Mouse (Mus musculus): ENCODE results near the gene Gpatch8. TPM values are rescaled to one million over a fixed set of nuclear protein-coding genes. Genes with fewer than 3 reads are reported as not detected.
A peak's percentile ranks its signal among the peaks of the same experiment; 100 is the strongest.

Gpatch8 gene
- polyA plus RNA-seq, 1 experiment from 2014 or later: 71.0 TPM

DNA sequence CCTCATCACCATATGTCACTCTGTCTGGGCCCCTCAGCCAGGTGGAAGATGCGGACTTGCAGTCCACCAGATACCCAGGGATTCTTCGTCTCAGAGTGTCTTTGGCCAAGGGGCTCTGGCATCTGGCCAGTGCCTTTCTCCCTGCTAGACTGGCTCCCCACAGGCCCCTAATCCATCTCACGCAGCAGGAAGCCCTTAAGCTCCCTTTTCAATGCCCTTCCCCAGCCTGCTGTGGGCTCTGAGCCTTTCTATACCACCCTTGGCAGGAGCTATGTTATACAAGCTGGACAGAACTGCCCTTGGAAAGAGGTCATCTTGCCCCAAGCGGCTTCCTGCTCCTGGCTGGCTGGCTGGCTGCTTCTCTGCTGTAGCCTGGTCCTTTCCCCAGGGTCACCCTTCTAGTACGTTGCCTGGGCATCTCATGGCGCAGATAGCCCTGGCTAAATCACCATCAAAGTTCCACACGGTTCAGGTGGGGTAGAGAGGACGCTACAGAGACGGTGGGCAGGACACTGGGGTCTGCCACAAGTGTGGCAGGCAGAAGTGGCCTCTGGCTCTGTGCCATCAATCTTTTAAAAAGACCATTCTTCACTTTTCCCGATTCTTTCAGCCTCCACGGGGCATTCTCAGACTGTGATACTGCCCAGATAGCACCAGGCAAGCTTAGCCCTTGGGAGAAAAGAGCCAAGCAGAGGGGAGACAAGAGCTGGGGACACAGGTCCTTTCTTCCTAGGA is 25.3 kb upstream of the Gpatch8 start:
- WGBS: 20% methylated on average over 11 of the region's 11 CpGs
- no peak for ATAC-seq (ENCODE audit: low FRiP score, low read depth)
- Histone ChIP-seq H3K9ac (0 out of 2 replicates have a peak overlapping the region, but pooled peaks have one; percentile 21), H3K4me2 (replicated peaks) (peak overlapping the region; percentile 27), H3K4me1 (peaks cover 39% of the 10 kb centered on the region), H3K27me3 (replicated peaks) (no peaks in the 10 kb centered on the region; the same call in 1 of the 2 replicates), H3K27ac (peak overlapping the region; percentile 42), H3K9me3 (no peaks in the 10 kb centered on the region), H3K4me3 (no peak overlapping the region), H3K36me3 (no peaks in the 10 kb centered on the region)

GRCm38 (mm10) chr11:102580034-102580330 is 23.8 kb upstream of the Gpatch8 start:
- Histone ChIP-seq H3K4me2 (replicated peaks) (peak overlapping the region; percentile 51), H3K27me3 (replicated peaks) (no peaks in the 10 kb centered on the region; the same call in 1 of the 2 replicates), H3K4me1 (peaks cover 39% of the 10 kb centered on the region), H3K4me3 (no peak overlapping the region), H3K9me3 (no peaks in the 10 kb centered on the region), H3K36me3 (no peaks in the 10 kb centered on the region), H3K9ac (no peak overlapping the region), H3K27ac (0 out of 2 replicates have a peak overlapping the region, but pooled peaks have one; percentile 62)
- 16% methylated on average over 3 of the region's 3 CpGs for WGBS
- no peak for ATAC-seq (ENCODE audit: low FRiP score, low read depth)

DNA sequence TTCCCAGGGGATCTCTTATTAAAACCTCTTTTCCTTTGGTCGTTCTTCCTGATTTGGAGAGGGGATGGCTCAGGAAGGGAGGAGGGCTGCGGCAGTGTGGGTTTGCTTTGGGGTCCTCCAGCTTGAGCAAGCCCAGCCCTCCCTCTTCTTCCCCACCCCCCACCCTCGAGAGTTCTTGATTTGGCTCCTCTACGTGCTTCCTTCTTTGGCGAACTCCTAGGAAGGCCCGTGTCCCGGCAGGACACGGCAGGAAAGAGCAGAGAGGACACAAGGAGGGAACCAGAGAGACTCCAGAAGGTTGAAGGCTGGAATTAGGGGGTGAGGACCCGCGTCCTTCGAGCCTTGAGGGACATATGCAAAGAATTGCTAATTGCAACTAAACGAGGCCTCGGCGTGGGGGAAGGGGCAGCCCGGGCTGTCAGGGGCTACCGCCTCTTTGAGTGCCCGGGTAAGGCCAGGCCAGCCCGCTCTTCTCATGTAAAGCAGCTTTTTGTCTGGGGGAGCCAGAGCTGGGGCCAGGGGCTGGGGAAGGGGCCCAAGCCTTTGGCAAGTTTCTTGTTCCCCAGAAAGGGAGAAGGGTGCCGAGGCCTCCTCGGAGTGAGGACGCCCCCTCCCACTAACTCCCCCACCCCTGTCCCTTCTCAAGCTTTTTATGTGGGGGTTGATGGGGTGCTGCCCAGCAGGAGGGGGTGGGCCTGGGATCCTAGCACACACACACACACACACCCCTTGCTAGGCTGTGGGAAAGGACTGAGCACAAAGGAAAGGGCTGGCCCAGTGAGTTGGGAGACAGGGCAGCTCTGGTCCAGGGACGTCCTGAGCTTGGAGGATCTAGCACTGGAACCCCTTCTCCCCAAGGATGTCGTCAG is 23.2 kb upstream of the Gpatch8 start, which contains the start of gene Gm11627:
Gene Gm11627 (minus strand): TSS at position 297 of the 869 bp plus-strand sequence.
- Histone ChIP-seq H3K9me3 (no peaks in the 10 kb centered on the region), H3K27ac (peak within 1 kb of the TSS; percentile 62; the same call in 1 of the 2 replicates), H3K4me3 (peak within 1 kb of the TSS; percentile 16), H3K36me3 (no peaks in the 10 kb centered on the region), H3K27me3 (replicated peaks) (no peaks in the 10 kb centered on the region; the same call in 1 of the 2 replicates), H3K4me1 (peaks cover 39% of the 10 kb centered on the region), H3K4me2 (replicated peaks) (peak within 1 kb of the TSS; percentile 51), H3K9ac (peak within 1 kb of the TSS; percentile 26; the same call in 1 of the 2 replicates)
- peak; percentile 78 for ATAC-seq (ENCODE audit: low FRiP score, low read depth)
- 7% methylated on average over 23 of the region's 23 CpGs for WGBS

DNA sequence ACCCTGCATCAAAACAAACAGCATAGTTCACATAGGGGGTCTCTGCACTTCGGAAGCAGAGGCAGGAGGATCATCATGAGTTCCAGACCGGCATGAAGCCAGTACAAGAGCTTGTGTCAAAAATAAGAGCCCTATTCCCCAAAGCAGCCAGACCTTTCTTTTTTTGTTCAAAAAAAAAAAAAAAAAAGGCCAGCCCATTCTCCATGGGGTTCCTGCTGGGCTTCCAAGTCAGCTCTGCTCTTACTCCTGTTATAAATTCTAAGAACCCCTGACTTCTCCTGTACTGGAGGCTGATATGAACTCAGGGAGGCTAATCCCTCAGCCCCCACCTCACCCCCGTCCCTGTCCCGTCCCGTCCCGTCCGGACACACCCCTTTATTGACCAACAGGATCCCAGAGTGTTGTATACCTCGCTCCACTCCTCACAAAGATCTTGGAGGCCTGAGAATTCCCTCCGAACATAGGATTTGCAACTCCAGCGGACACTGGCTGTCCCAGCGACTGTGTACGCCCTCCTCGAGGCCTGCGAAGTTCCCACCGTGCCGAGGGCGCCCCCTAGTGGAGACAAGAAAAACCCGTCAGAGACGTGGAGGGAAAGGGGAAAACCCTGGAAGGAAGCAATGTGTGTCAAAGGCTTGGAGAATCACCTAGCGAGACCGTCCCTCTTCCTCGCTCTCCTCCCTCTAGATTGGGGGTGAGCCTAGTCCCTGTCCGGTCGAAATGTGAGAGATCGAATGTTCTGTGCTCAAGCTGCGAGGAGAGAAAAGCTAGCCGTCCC is 22.3 kb upstream of the Gpatch8 start:
- Histone ChIP-seq H3K27me3 (replicated peaks) (no peaks in the 10 kb centered on the region; the same call in 1 of the 2 replicates), H3K36me3 (no peaks in the 10 kb centered on the region), H3K4me1 (peaks cover 39% of the 10 kb centered on the region), H3K27ac (peak overlapping the region; percentile 62; the same call in 1 of the 2 replicates), H3K4me2 (replicated peaks) (peak overlapping the region; percentile 51), H3K9me3 (no peaks in the 10 kb centered on the region), H3K9ac (0 out of 2 replicates have a peak overlapping the region, but pooled peaks have one; percentile 26), H3K4me3 (peak overlapping the region; percentile 16)
- 0 out of 2 replicates have a peak, but pooled peaks have one; percentile 19 for ATAC-seq (ENCODE audit: low FRiP score, low read depth)
- 5% methylated on average over 27 of the region's 27 CpGs for WGBS

DNA sequence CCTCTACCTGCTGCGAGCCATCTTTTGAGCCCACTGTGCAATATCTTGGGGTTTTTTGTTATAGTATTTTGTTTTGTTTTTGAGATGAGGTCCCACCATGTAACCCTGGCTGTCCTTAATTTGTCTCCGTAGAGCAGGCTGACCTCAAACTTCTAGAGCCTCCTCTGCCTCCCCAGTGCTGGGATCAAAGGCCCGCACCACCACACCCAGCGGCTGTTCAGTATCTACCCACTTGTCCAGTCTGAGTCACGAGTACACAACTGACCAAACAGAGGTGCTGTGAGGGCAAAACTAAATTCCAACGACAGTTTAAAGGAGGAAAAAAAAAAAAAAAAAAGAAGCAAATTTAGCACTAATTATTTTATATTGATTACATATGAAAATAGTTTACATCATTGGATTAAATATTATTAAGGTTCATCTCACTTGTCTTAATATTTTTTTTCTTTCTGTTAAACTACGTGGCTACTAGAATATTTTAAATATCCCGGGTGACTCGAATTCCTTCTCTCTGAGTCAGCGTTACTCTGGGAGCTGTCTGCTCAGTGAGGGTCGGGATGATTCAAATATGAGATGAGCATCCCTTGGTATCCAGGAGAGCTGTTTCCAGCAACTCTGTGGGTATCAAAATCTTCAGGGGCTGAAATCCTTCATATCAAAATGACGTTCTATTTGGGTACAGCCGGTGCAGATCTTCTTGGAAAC is 20.0 kb upstream of the Gpatch8 start:
- WGBS: 75% methylated on average over 13 of the region's 13 CpGs

DNA sequence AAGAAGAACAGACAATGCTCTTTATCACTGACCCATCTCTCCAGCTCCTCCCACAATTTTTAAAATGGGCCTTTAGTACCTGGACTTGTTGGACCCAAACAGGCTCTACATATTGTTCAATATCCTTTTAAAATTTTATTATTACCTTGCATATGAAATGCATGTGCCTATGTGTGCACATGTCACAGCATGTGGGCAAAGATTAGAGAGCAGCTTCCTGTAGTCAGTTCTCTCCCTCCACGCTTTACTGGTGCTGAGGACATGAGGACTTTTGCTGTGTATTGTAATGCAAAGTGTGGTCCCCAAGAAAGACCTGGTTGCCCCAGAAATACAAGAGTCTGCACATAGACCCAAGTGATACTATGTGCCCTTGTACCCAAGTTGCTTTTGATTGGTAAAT is 18.8 kb upstream of the Gpatch8 start:
- Histone ChIP-seq H3K9me3 (no peaks in the 10 kb centered on the region), H3K4me3 (no peak overlapping the region), H3K4me1 (peaks cover 18% of the 10 kb centered on the region), H3K9ac (no peak overlapping the region), H3K36me3 (no peaks in the 10 kb centered on the region), H3K4me2 (replicated peaks) (no peak overlapping the region), H3K27ac (no peak overlapping the region), H3K27me3 (replicated peaks) (no peaks in the 10 kb centered on the region)
- no peak for ATAC-seq (ENCODE audit: low FRiP score, low read depth)
- WGBS: 53% methylated on average over 1 of the region's 1 CpGs

More for the DNA sequence above, 20.0 kb upstream of the Gpatch8 start:
- H3K36me3 ChIP-seq: no peaks in the 10 kb centered on the region
- no peak overlapping the region for H3K27ac ChIP-seq
- H3K4me2 ChIP-seq (replicated peaks): no peak overlapping the region
- H3K27me3 ChIP-seq (replicated peaks): no peaks in the 10 kb centered on the region
- ATAC-seq (ENCODE audit: low FRiP score, low read depth): no peak
- peaks cover 24% of the 10 kb centered on the region for H3K4me1 ChIP-seq
- no peak overlapping the region for H3K9ac ChIP-seq
- H3K9me3 ChIP-seq: no peaks in the 10 kb centered on the region
- no peak overlapping the region for H3K4me3 ChIP-seq

DNA sequence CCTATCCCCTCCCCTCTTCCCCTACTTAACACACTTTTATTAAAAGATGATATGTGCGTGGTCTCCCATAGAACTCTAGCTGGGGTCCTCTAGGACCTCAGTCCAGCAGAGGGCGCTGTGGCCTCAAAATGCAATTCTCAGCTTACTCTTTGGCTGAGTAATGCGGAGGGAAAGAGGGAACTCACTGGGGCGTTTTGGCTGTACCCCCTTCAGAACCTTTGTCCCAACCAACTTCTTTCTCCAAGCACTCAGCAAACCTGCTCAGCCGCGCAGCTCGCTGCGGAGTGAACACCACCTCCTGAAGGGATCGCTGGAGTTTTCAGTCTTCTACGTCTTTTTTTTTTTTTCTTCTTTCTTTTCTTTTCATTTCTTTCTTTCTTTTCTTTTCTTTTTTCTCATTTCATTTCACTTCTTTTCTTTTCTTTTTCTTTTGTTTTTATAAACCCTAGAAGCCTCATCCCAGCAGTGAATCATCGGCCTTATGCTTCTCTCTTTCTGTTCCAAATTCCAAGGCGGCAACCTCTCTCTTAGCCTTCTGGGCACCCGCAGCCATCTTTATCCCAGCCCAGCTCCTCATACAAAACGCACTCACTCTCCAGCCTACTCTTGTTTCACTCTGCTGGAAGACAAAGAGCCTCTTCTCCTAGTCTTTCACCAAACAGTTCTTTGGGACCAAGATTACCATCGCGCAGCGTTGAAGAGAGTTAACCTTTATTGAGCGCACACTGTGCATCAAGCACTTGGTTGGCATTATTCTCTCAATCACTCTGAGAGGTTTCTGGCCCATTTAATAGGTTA is 16.9 kb upstream of the Gpatch8 start:
- H3K9me3 ChIP-seq: no peaks in the 10 kb centered on the region
- WGBS: 9% methylated on average over 18 of the region's 18 CpGs
- peak overlapping the region; percentile 33 for H3K4me3 ChIP-seq
- H3K4me2 ChIP-seq (replicated peaks): peak overlapping the region; percentile 68
- no peaks in the 10 kb centered on the region for H3K27me3 ChIP-seq (replicated peaks)
- no peaks in the 10 kb centered on the region for H3K36me3 ChIP-seq
- H3K27ac ChIP-seq: no peak overlapping the region
- 0 out of 2 replicates have a peak, but pooled peaks have one; percentile 70 for ATAC-seq (ENCODE audit: low FRiP score, low read depth)
- 0 out of 2 replicates have a peak overlapping the region, but pooled peaks have one; percentile 8 for H3K9ac ChIP-seq
- H3K4me1 ChIP-seq: peaks cover 3% of the 10 kb centered on the region

GRCm38 (mm10) chr11:102568756-102569377 is 12.7 kb upstream of the Gpatch8 start:
- H3K9ac ChIP-seq: no peak overlapping the region
- no peaks in the 10 kb centered on the region for H3K36me3 ChIP-seq
- no peaks in the 10 kb centered on the region for H3K27me3 ChIP-seq (replicated peaks)
- ATAC-seq (ENCODE audit: low FRiP score, low read depth): no peak
- no peak overlapping the region for H3K4me2 ChIP-seq (replicated peaks)
- peaks cover 3% of the 10 kb centered on the region for H3K4me1 ChIP-seq
- no peak overlapping the region for H3K4me3 ChIP-seq
- WGBS: 85% methylated on average over 7 of the region's 7 CpGs
- no peaks in the 10 kb centered on the region for H3K9me3 ChIP-seq
- no peak overlapping the region for H3K27ac ChIP-seq

DNA sequence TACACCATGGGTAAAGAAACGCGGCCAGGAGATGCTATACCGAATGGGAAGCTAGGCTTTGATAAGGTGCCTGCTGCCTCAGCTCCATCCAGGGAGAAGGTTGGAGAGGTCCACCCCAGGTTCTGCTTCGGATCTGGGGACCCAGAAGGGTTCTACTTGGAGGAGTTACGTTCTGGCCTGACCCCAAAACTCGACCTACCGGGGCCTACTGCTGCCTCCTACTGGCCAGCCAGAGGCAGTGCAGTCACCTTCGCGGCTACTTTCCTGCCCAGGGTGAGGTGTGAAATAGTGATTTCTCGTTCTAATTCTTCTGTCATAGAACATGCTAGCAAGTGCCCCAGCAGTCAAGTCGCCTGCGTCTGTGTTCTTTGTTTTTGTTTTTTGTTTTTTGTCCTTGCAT is 12.0 kb upstream of the Gpatch8 start:
- no peak for ATAC-seq (ENCODE audit: low FRiP score, low read depth)
- peaks cover under 1% of the 10 kb centered on the region; the same call in 1 of the 2 replicates for H3K4me1 ChIP-seq
- no peaks in the 10 kb centered on the region for H3K9me3 ChIP-seq
- WGBS: 79% methylated on average over 12 of the region's 12 CpGs
- no peak overlapping the region for H3K27ac ChIP-seq
- no peak overlapping the region for H3K4me2 ChIP-seq (replicated peaks)
- no peaks in the 10 kb centered on the region for H3K36me3 ChIP-seq
- H3K4me3 ChIP-seq: no peak overlapping the region
- no peaks in the 10 kb centered on the region for H3K27me3 ChIP-seq (replicated peaks)
- no peak overlapping the region for H3K9ac ChIP-seq

DNA sequence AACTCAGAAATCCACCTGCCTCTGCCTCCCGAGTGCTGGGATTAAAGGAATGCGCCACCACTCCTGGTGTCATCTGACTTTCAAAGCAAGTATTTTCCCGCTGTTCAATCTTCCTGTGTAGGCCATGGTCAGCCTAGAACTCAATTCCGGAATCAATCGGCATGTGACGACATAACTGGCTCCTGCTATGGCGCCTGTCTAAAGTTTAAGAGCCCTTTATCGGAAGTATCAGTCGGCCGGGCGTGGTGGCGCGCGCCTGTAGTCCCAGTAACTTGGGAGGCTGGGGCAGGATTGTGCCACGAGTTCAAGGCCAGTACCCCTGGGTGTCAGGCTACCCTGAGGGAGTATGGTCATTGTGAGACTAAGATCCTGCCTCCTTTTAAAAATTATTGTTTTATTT is 11.5 kb upstream of the Gpatch8 start:
- Histone ChIP-seq H3K4me2 (replicated peaks) (no peak overlapping the region), H3K4me1 (no peaks in the 10 kb centered on the region), H3K9me3 (no peaks in the 10 kb centered on the region), H3K4me3 (no peak overlapping the region), H3K27ac (no peak overlapping the region), H3K9ac (no peak overlapping the region), H3K36me3 (no peaks in the 10 kb centered on the region), H3K27me3 (replicated peaks) (no peaks in the 10 kb centered on the region)
- 96% methylated on average over 15 of the region's 15 CpGs for WGBS
- no peak for ATAC-seq (ENCODE audit: low FRiP score, low read depth)
